Mouse (Mus musculus) liver, postnatal 0 days (tissue): Measurements from ENCODE around the gene Zfp142.

Experiments
- CTCF ChIP-seq: sonication (generic); IDR thresholded peaks from 2 replicates; pipeline ENCODE4 v1.5.1; 2016; ENCODE audit warnings: antibody characterized with exemption, low read depth
- EP300 ChIP-seq: IDR thresholded peaks from 2 replicates; pipeline ENCODE4 v1.6.1; 2016; ENCODE audit warnings: antibody characterized with exemption, low read depth, mild to moderate bottlenecking

DNA sequence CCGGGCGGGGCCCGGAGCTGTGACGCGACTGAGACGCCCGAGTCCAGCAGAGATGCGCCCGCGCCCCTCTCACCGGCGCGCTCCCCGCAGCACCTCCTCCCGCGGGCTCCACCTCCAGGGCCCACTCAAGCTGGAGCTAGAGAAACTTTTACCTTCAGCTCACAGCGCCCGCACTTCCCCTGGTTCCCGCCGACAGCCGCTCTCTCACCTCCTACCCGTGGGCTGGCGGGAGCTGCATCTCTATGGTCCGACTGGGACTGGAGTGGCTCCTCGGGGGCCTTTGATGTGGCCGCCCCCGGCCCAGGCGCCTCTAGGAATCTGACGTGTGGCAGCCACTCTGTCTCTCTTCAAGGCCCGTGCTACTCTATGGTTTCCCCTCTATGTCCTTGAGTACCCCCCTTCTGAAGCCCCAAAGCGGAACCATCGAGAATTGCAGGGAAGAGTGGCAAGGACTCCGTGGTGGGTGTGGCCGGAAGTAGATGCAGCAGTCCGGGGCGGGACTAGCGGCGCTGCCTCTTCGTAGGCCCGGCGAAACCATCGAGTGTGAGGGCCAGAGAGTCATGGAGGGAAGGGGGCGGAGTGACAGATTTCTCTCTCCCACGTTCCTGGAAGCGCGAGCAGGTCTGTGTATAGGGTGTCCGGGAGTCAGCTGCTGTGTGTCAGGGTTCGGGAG is at the start of gene Zfp142, which contains the start of gene Bcs1l:
- TF ChIP-seq EP300, result peak; percentile 65; the same call in 1 of the 2 replicates
- TF ChIP-seq CTCF, result peak; percentile 39; the same call in 1 of the 2 replicates
